Mouse (Mus musculus) adrenal gland, postnatal 36 days (tissue): ENCODE data around the gene Cox6b1. TPM values are rescaled to one million over a fixed set of nuclear protein-coding genes. Genes with fewer than 3 reads are reported as not detected.

Experiments
- DNase-seq, 2 experiments: peaks; one replicate each; pipeline ENCODE4 v3.0.0; 2021; ENCODE audit warnings: mixed read lengths in 1 of 2
- total RNA-seq, 2 experiments: library from RNA; stranded (reverse); gene quantifications; 2 replicates each; pipeline ENCODE4 v1.2.3; 2021

Gene Cox6b1
- total RNA-seq, 2 experiments from 2014 or later = 1,179 to 1,185 TPM

- no peak for DNase-seq
Measured at GRCm38 (mm10) chr7:30610043-30610442, 15.9 kb downstream of the Cox6b1 start.

DNA sequence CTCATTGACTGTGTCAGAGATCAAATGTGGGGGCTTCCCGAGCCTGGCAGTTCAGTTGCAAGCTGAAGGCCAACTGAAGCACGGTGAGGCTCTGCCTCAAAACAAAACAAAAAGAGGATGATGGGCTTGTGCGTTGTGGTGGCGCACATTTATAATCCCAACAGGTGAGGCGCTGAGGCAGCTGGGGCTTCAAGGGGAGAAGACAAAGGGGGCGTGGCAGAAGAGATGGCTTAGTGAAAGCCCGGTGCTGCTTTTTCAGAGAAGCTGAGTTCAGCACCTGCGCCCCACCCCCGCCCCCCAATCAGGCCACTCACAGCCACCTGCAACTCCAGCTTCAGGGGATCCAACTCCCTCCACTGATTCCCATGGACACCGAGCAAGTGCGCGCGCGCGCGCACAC is 17.5 kb downstream of the Cox6b1 start:
- no peak for DNase-seq

DNA sequence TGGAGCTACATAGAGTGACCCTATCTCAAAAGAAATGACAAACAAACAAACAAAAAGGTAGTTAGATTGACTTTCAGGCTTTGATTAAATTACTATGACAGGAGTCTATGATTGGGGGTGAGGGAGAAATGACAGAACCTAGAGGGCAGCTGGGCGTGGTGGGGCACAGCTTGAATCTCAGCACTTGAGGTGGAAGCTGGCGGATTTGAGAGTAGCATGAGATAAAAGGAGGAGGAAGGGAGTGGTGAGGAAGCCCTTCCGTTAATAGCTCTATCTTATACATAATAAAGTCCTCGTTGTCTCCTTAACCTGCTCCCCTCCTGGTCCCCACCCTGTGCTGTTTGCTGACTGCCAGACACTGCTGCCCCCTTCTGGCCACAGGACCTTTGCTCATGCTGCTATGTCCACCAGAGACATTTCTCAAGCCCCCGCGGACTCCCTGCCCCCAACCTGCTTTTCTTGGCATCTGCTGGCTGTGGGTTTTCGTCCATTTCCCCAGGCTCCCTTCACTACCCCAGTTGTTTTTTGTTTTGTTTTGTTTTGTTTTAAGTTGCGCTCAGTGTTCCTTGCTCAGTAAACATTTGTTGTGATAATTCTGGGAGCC is 18.1 kb downstream of the Cox6b1 start:
- peak; percentile 72 to 79 for DNase-seq

- no peak for DNase-seq
Measured at GRCm38 (mm10) chr7:30604944-30605343, 21.0 kb downstream of the Cox6b1 start.

DNA sequence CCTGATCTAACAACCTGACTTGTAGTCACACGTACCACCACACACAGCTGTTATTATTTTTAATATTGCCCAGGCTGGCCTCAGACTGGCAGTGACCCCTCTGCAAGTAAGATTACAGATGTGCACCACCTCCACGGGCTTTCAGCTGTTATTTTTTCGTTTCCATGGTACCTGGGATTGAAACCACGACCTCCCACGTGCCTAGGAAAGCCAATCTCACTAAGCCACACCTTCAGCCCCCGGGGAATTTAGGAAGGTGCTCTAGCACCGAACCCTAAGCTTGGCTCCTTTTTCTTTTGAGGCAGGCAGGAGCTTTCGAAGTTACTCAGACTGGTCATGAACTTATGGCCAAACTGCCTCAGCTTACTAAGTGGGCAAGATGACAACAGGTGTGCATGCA is 21.5 kb downstream of the Cox6b1 start:
- DNase-seq = no peak

DNA sequence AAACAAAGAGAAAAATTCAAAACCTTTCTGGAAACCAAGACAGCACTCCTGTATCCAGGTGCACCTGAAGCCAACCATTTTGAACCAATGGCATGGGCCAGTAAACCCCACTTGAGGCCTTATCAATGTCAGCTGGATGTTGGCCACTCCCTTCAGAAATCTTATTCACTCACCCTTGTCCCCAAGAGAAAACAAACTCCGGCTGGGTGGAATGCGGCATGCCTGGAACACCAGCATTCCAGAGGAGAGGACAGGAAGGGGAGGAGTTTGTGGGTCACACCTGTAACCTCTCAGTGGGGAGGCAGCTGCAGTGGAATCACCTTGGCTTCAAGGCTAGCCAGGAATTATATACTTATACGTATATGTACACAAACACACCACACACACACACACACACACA is 23.4 kb downstream of the Cox6b1 start:
- no peak for DNase-seq

DNA sequence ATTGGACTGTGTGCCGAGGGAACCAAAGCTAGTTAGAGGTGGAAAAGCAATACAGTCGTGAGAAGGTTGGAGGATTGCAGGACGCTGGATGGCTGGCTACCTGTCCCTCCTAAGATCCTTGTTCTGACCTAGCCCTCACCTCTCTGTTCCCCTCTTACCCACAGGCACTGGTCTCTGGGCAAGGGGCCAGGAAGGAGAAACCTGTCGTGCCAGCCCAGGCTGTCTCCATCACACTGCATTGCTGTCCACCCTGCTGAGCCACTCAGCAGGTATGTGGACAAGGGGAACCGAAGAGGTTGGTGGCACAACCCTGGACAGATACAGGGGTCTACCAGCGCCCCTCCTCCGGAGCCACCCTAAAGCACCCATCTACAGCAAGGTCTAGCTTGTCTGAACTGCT is 25.3 kb downstream of the Cox6b1 start:
- no peak for DNase-seq

- DNase-seq = peak; percentile 96
Measured at GRCm38 (mm10) chr7:30599933-30600353, 26.0 kb downstream of the Cox6b1 start.

GRCm38 (mm10) chr7:30598786-30599185 is 27.2 kb downstream of the Cox6b1 start, which contains the start of gene Zbtb32:
TSS of gene Zbtb32 (minus strand) at chr7:30598909.
- DNase-seq = no peak

DNA sequence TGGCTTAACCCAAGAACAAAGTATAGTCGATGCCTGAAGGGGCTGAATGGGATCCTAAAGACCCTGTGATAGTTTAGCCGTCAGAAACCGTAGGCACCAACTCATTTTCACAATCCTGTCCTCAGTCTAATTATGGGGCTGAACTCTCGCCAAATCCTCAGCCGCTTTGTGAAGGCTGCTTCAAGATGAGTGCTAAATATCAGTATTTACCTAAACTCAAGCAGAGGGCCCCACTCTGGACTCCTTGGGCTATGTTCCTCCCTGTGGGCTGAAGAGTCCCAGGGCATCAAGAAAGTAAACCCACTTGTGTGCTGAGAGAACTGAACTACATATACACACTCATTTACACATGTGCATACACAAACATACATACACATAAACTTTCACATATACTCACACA is 29.1 kb downstream of the Cox6b1 start:
- no peak for DNase-seq

GRCm38 (mm10) chr7:30596093-30596492 is 29.9 kb downstream of the Cox6b1 start:
- no peak for DNase-seq

DNA sequence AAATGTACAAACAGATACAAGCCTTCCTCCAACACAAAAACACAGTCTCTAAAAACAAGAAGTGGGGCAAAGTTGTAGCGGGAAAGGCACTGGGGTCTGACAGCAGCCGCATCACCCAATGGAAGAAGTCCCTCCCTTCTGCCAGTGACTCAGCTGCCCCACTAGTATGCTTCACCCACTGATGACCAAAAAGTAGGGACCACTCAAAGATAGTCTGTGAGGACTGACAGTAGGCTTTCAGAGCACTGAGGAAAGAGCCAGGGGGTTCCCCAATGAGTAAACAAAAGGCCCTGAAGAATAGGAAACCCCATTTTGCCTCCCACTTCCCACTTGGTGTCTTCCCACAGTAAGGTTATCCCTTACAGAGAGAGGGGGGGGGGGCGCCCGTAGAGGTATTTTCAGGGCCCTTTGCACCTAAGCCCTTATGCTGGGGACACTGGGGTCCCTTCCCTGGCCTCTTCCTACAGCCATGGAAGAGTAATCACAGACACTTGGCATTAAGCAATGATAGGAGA is 31.4 kb downstream of the Cox6b1 start:
- DNase-seq = no peak

- DNase-seq = no peak
Measured at GRCm38 (mm10) chr7:30593579-30594509, 32.1 kb downstream of the Cox6b1 start.

DNA sequence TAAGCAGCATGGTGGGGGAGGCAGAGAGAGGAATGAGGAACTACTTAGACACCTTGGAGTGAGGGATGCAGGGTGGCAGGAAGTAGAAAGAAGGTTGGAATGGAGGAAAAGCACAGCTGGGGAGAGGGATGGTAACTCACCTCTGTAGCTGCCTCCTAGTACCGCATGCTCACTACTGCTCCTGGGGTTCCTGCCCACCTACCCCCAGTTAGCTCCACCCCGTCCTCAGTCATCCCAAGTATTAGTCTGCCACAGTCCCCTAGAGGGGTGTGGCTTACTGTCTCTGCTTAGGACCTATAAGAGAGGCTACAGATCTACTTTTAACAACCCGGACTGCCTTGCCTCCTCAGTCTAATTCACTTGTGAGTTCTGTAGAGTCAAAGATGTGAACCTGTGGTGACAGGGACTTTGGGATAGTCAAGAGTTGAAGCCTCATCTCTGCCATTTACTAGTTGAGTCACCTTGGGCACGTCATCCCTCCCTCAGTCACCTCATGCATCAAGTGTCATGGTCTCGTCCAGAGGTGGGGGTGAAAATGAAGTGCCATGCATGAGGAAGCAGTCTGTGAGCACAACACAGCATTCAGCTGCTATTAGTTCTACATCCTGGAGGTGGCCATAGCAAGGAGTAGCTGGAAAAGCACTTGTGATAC is 33.1 kb downstream of the Cox6b1 start:
- DNase-seq = no peak

- DNase-seq = no peak
Measured at GRCm38 (mm10) chr7:30591605-30591951, 34.4 kb downstream of the Cox6b1 start.

DNA sequence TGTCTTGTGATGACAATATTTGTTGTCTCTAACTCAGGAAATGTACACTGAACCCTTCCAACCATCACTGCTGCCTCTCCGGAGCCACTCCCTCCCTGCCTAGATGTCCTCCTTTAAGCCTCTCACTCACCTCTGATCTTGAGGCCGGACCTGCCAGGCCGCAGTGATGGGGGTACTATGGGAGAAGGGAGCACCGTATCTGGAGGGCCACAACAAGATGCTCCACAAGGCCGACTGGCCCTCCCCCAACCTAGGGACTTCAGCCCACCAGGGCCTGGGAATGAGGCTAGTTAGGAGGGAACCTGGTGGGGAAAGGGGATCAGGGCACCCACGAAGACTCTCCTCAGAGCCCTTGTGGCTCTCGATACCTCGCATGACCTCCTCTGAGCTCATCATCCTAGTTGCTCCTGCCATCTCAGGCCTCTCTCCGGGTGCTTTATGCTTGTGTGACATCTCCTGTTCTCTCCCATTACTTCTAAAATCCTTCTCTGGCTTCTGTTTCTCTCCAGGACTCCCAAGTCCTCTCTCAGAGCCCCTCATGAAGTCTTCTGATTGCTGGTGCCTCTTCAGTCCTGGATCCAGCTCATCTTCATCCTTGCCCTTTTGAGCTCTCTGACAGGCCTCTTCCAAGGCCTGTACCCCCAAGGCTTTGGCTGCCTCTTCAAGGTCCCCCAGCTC is 34.9 kb downstream of the Cox6b1 start:
- no peak for DNase-seq

GRCm38 (mm10) chr7:30589435-30590301 is 36.3 kb downstream of the Cox6b1 start:
- peak; percentile 84 to 89 for DNase-seq

GRCm38 (mm10) chr7:30588676-30589434 is 37.1 kb downstream of the Cox6b1 start, which contains the start of gene Kmt2b:
TSS of gene Kmt2b (minus strand) at chr7:30588726.
- DNase-seq = peak; percentile 98

DNA sequence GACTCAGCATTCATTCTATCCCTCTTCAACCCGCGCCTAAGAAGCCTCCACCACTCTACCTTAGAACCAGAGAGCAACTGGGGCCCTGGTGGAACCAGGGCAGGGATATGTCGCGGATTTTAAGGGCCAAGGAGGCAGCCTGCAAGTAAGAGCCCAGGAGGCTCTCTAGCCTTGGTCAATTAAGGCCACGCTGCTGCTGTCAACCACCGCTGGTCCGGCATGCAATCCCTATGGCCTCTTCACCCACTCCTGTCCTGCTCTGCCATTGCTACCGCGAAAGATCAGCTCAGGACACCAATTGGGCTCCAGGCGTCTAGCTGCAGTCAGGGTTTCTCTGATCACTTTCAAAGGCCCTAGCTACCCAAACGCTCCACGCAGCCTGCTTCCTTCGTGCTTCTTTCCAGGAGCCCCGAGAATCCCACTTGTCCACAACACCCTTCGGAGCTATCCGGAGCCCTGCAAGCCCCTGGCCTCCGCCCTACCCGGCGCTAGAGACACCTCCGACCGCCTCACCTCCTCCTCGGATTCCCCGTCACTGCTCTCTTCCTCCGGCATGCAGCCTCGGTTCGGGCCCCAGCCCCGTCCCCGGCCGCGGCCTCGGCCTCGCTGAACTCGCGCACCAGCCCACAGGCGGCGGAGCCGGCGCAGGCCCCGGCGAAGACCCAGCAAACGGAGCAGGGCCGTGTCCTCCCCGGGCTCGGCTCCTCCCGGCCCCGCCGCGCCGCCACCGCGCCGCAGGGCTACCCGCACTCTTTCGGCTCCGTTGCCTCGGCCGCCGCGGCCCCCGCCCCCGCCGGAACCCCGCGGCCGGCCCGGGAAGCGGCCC is 37.9 kb downstream of the Cox6b1 start:
- peak; percentile 41 to 58 for DNase-seq
